Mouse (Mus musculus): ENCODE measurements at regions not wholly inside any gene's neighbourhood (a gene's known extent, or its start where the extent isn't known, plus 50 kb on each side); places are given as distances from the start of the nearest gene placed in this dataset.

DNA sequence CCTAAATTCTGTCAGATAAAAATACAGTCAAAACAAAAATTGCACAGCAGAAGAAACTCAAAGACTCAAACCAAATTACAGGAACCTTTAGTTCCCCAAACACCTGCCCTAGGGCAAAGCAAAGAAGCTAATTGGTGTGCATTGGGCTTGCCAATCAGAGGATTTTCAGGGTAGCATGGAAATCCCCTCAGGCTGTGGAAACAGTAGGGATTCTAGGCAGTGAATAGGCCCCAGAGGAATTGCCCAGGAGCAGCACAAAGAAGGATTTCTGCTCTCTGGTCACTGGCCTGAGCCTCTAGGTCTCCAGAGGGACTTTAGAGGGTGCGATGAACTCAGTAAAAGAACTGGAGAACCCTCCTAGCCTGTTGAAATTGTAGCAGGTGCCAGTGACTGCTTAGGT lies 220.1 kb upstream of the Sp4 start:
- DNase-seq (ENCODE audit: low spot score) (no peak), ATAC-seq (ENCODE audit: low FRiP score, low TSS enrichment) (no peak)
- Histone ChIP-seq H3K36me3 (ENCODE audit: control insufficient read depth, insufficient read depth, low read length) (no peaks in the 10 kb centered on the region), H3K27ac (replicated peaks) (no peak overlapping the region), H3K9me3 (ENCODE audit: control insufficient read depth, low read length) (no peaks in the 10 kb centered on the region), H3K4me1 (replicated peaks; ENCODE audit: control insufficient read depth, insufficient read depth) (no peaks in the 10 kb centered on the region), H3K4me3 (ENCODE audit: low read depth, low read length) (no peak overlapping the region), H3K4me2 (replicated peaks; ENCODE audit: low read depth) (no peak overlapping the region), H3K27me3 (ENCODE audit: control insufficient read depth, insufficient read depth, low read length) (no peaks in the 10 kb centered on the region), H3K9ac (ENCODE audit: low read length) (no peak overlapping the region)
- 89% methylated on average over 1 of the region's 1 CpGs for WGBS
- no peak for TF ChIP-seq EP300 (optimal IDR thresholded peaks at IDR 0.05)
- TF ChIP-seq CTCF (IDR thresholded peaks at IDR 0.05; ENCODE audit: low read depth): no peak

GRCm38 (mm10) chr12:118519801-118520327 lies 218.6 kb upstream of the Sp4 start:
- Histone ChIP-seq H3K9me3 (ENCODE audit: control insufficient read depth, low read length) (no peaks in the 10 kb centered on the region), H3K27me3 (ENCODE audit: control insufficient read depth, insufficient read depth, low read length) (no peaks in the 10 kb centered on the region), H3K4me2 (replicated peaks; ENCODE audit: low read depth) (no peak overlapping the region), H3K36me3 (ENCODE audit: control insufficient read depth, insufficient read depth, low read length) (no peaks in the 10 kb centered on the region), H3K4me3 (ENCODE audit: low read depth, low read length) (no peak overlapping the region), H3K27ac (replicated peaks) (no peak overlapping the region), H3K4me1 (replicated peaks; ENCODE audit: control insufficient read depth, insufficient read depth) (no peaks in the 10 kb centered on the region), H3K9ac (ENCODE audit: low read length) (no peak overlapping the region)
- 58% methylated on average over 10 of the region's 10 CpGs for WGBS
- DNase-seq (ENCODE audit: low spot score) (no peak), ATAC-seq (ENCODE audit: low FRiP score, low TSS enrichment) (no peak)
- TF ChIP-seq CTCF (IDR thresholded peaks at IDR 0.05; ENCODE audit: low read depth) (no peak), EP300 (optimal IDR thresholded peaks at IDR 0.05) (no peak)

DNA sequence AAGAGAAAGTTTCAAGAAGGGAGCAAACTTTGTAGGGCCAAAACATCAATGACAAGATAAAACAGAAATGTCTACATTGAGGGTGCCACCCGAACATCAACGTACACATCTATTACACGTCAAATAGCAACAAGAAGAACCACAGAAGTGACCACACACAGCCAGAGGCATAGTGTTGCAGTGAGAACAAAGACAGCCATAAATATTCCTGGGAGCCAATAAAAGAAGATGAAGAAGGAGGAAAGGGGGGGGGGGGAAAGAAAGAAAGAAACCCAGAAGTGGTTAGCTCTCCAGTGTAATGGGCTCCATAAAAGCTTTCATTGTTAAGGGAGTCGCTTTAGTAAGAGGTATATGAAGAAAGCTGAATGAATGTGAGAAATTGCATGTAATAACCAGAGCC lies 209.7 kb upstream of the Sp4 start:
- WGBS: 51% methylated on average over 4 of the region's 4 CpGs
- no peak overlapping the region for H3K4me2 ChIP-seq (replicated peaks; ENCODE audit: low read depth)
- no peaks in the 10 kb centered on the region for H3K9me3 ChIP-seq (ENCODE audit: control insufficient read depth, low read length)

DNA sequence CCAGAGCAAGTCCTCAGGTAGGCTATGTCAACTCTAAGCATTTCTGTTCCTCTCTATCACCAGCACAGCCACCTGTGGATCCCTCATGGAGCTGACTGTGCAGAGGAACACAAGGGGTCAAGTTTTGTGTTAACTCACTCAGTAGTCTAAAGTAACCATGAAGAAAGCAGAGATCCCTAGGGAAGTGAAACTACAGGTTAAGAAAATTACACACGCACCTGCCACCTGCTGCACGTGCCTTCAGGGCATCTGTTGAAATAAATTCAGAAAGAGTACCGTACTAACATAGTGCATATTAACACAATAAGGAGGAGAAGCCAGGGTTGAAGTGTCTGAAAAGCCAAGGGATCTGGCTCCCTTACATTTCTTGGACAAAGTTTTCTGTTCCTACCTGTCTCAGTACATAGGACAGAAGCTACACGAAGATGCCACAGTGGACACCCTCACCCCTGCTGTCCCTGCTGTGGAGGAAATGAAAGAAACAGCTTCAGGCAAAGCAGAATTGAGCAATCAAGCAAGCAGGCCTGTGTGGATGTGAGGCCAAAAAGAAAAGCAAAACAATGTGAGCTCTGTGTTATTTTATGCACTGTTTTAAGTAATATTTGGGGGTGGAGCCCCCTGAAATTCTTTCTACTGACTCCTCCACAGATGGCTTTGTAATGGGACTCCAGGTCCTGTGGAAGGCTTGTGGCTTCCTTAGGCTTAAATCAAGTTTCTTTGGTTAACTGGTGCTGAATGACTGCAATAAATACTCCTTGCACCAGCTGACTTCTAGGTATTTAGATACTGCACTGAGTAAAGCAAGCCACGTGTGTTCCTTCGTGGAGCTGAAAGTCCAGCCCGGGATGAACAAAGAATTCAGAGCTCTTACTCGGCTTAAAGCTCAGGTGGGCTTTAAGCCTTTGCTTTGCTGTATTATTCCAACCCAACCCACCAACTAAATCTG lies 208.0 kb upstream of the Sp4 start:
- Histone ChIP-seq H3K27me3 (ENCODE audit: control insufficient read depth, insufficient read depth, low read length) (no peaks in the 10 kb centered on the region), H3K9me3 (ENCODE audit: control insufficient read depth, low read length) (no peaks in the 10 kb centered on the region), H3K4me3 (ENCODE audit: low read depth, low read length) (no peak overlapping the region), H3K4me1 (replicated peaks; ENCODE audit: control insufficient read depth, insufficient read depth) (no peaks in the 10 kb centered on the region), H3K36me3 (ENCODE audit: control insufficient read depth, insufficient read depth, low read length) (no peaks in the 10 kb centered on the region), H3K4me2 (replicated peaks; ENCODE audit: low read depth) (no peak overlapping the region), H3K27ac (replicated peaks) (no peak overlapping the region), H3K9ac (ENCODE audit: low read length) (no peak overlapping the region)
- WGBS: 72% methylated on average over 8 of the region's 8 CpGs
- TF ChIP-seq CTCF (IDR thresholded peaks at IDR 0.05; ENCODE audit: low read depth) (no peak), EP300 (optimal IDR thresholded peaks at IDR 0.05) (no peak)
- no peak for ATAC-seq (ENCODE audit: low FRiP score, low TSS enrichment)
- no peak for DNase-seq (ENCODE audit: low spot score)

More for the DNA sequence above, 209.7 kb upstream of the Sp4 start:
- ATAC-seq (ENCODE audit: low FRiP score, low TSS enrichment) (no peak), DNase-seq (ENCODE audit: low spot score) (no peak)
- Histone ChIP-seq H3K36me3 (ENCODE audit: control insufficient read depth, insufficient read depth, low read length) (no peaks in the 10 kb centered on the region), H3K27ac (replicated peaks) (no peak overlapping the region), H3K4me1 (replicated peaks; ENCODE audit: control insufficient read depth, insufficient read depth) (no peaks in the 10 kb centered on the region), H3K27me3 (ENCODE audit: control insufficient read depth, insufficient read depth, low read length) (no peaks in the 10 kb centered on the region), H3K4me3 (ENCODE audit: low read depth, low read length) (no peak overlapping the region), H3K9ac (ENCODE audit: low read length) (no peak overlapping the region)
- TF ChIP-seq EP300 (optimal IDR thresholded peaks at IDR 0.05): no peak
- TF ChIP-seq CTCF (IDR thresholded peaks at IDR 0.05; ENCODE audit: low read depth): no peak

- DNase-seq (ENCODE audit: low spot score): no peak
Observed at GRCm38 (mm10) chr12:118500392-118500791, 199.2 kb upstream of the Sp4 start.

DNA sequence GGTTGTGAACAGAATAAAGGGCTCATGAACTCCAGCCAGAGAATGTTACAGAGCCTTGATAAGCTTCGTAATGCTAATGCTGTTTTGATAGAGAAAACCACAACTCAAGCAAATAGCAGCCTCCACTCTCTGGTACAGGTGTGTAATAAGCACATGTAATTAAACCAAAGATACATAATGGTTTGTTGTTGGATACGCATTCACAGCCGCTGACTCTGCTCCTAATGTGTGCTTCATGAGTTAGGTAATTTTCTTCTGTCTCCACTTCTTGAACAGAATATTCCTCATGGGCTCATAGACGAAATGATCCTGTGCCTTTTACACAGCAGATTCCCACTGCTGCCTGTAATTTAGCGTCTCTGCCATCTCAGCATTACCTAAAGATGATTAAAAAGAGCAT lies 186.8 kb upstream of the Sp4 start:
- ATAC-seq (ENCODE audit: low FRiP score, low TSS enrichment): no peak
- no peak for TF ChIP-seq CTCF (IDR thresholded peaks at IDR 0.05; ENCODE audit: low read depth)
- TF ChIP-seq EP300 (optimal IDR thresholded peaks at IDR 0.05): no peak

More at GRCm38 (mm10) chr12:118500392-118500791, 199.2 kb upstream of the Sp4 start:
- Histone ChIP-seq H3K27ac (replicated peaks) (no peak overlapping the region), H3K4me2 (replicated peaks; ENCODE audit: low read depth) (no peak overlapping the region), H3K9me3 (ENCODE audit: control insufficient read depth, low read length) (no peaks in the 10 kb centered on the region), H3K4me1 (replicated peaks; ENCODE audit: control insufficient read depth, insufficient read depth) (no peaks in the 10 kb centered on the region), H3K9ac (ENCODE audit: low read length) (no peak overlapping the region), H3K27me3 (ENCODE audit: control insufficient read depth, insufficient read depth, low read length) (no peaks in the 10 kb centered on the region), H3K4me3 (ENCODE audit: low read depth, low read length) (no peak overlapping the region), H3K36me3 (ENCODE audit: control insufficient read depth, insufficient read depth, low read length) (no peaks in the 10 kb centered on the region)
- ATAC-seq (ENCODE audit: low FRiP score, low TSS enrichment): no peak
- TF ChIP-seq EP300 (optimal IDR thresholded peaks at IDR 0.05) (no peak), CTCF (IDR thresholded peaks at IDR 0.05; ENCODE audit: low read depth) (no peak)
- WGBS: 22% methylated on average over 5 of the region's 5 CpGs

More for the DNA sequence above, 186.8 kb upstream of the Sp4 start:
- Histone ChIP-seq H3K27me3 (ENCODE audit: control insufficient read depth, insufficient read depth, low read length) (no peaks in the 10 kb centered on the region), H3K36me3 (ENCODE audit: control insufficient read depth, insufficient read depth, low read length) (no peaks in the 10 kb centered on the region), H3K27ac (replicated peaks) (no peak overlapping the region), H3K9ac (ENCODE audit: low read length) (no peak overlapping the region), H3K4me1 (replicated peaks; ENCODE audit: control insufficient read depth, insufficient read depth) (no peaks in the 10 kb centered on the region), H3K4me2 (replicated peaks; ENCODE audit: low read depth) (no peak overlapping the region), H3K9me3 (ENCODE audit: control insufficient read depth, low read length) (no peaks in the 10 kb centered on the region), H3K4me3 (ENCODE audit: low read depth, low read length) (no peak overlapping the region)
- WGBS: 75% methylated on average over 5 of the region's 5 CpGs
- no peak for DNase-seq (ENCODE audit: low spot score)
